Mouse (Mus musculus) CH12.LX (cell line): ENCODE data around the gene Zfp276. TPM values are rescaled to one million over a fixed set of nuclear protein-coding genes. Genes with fewer than 3 reads are reported as not detected.

Experiments used
- DNase-seq: peaks from one replicate; pipeline ENCODE4 v3.0.0-alpha.2; 2013; ENCODE audit errors: extremely low read depth
- H3K27ac ChIP-seq: 2 replicates; pipeline ENCODE4 v1.5.1; 2012; ENCODE audit warnings: low read depth, mild to moderate bottlenecking, control low read depth, moderate library complexity; ENCODE audit not compliant: insufficient read depth
- H3K27me3 ChIP-seq: replicated peaks from 2 replicates; pipeline ENCODE3; 2012; ENCODE audit warnings: inconsistent platforms
- H3K36me3 ChIP-seq, 2 experiments: replicated peaks in 1 of 2; 2 replicates each; pipeline versions ENCODE3 to v1.6.1; 2012; ENCODE audit warnings: inconsistent platforms in 1 of 2, low read length in 1 of 2, mild to moderate bottlenecking in 1 of 2, mixed read lengths in 1 of 2, moderate library complexity in 1 of 2; ENCODE audit not compliant: control insufficient read depth in 1 of 2, insufficient read depth in 1 of 2
- H3K4me1 ChIP-seq, 2 experiments: 2 replicates each; pipeline ENCODE4 v1.6.1; 2012; ENCODE audit warnings: inconsistent platforms in 1 of 2, moderate library complexity in 1 of 2; ENCODE audit not compliant: insufficient read depth in 2 of 2, control insufficient read depth in 1 of 2
- H3K4me2 ChIP-seq: 2 replicates; pipeline ENCODE4 v1.6.1; 2012; ENCODE audit warnings: low read depth, mild to moderate bottlenecking, control low read depth; ENCODE audit not compliant: poor library complexity, insufficient read depth, severe bottlenecking
- H3K4me3 ChIP-seq, 3 experiments: fragments of 150-350 bp in 1 of 3; sonication (generic) in 1 of 3; replicated peaks in 1 of 3; 2 replicates each; pipeline versions ENCODE3 to v1.5.1; 2011 to 2012; ENCODE audit warnings: low read depth in 2 of 3, low read length in 2 of 3, mild to moderate bottlenecking in 2 of 3, moderate library complexity in 2 of 3, control low read depth in 1 of 3, improper control_type of control experiment in 1 of 3, inconsistent platforms in 1 of 3, mixed read lengths in 1 of 3; ENCODE audit not compliant: poor library complexity in 1 of 3
- H3K79me2 ChIP-seq: replicated peaks from 2 replicates; pipeline ENCODE4 v1.6.1; 2012; ENCODE audit warnings: mild to moderate bottlenecking, moderate library complexity; ENCODE audit not compliant: control insufficient read depth, poor library complexity, insufficient read depth, severe bottlenecking; ENCODE audit errors: extremely low read depth
- H3K9ac ChIP-seq: 2 replicates; pipeline ENCODE4 v1.6.1; 2012; ENCODE audit warnings: low read depth, mild to moderate bottlenecking, control low read depth, moderate library complexity; ENCODE audit not compliant: insufficient read depth
- H3K9me3 ChIP-seq: replicated peaks from 2 replicates; pipeline ENCODE3; 2012; ENCODE audit warnings: low read length, inconsistent platforms, mixed read lengths
- BHLHE40 ChIP-seq: IDR thresholded peaks from 2 replicates; pipeline ENCODE4 v1.6.1; 2011; ENCODE audit warnings: mild to moderate bottlenecking, low read depth, low read length, improper control_type of control experiment
- CHD1 ChIP-seq: IDR thresholded peaks from 2 replicates; pipeline ENCODE4 v1.6.1; 2012; ENCODE audit warnings: low read depth, low read length, improper control_type of control experiment, inconsistent platforms
- E2F4 ChIP-seq: IDR thresholded peaks from 2 replicates; pipeline ENCODE4 v1.6.1; 2011; ENCODE audit warnings: low read depth, low read length, improper control_type of control experiment; ENCODE audit not compliant: insufficient replicate concordance
- ELF1 ChIP-seq: IDR thresholded peaks from 2 replicates; pipeline ENCODE4 v1.6.1; 2014; ENCODE audit warnings: low read depth, mild to moderate bottlenecking, inconsistent platforms, low read length, improper control_type of control experiment
- EP300 ChIP-seq: IDR thresholded peaks from 2 replicates; pipeline ENCODE4 v1.6.1; 2011; ENCODE audit warnings: low read length, improper control_type of control experiment
- ETS1 ChIP-seq: conservative IDR thresholded peaks from 2 replicates; pipeline ENCODE4 v1.6.1; 2012; ENCODE audit warnings: low read depth, mild to moderate bottlenecking, inconsistent platforms, low read length, improper control_type of control experiment, moderate library complexity
- GABPA ChIP-seq: IDR thresholded peaks from 2 replicates; pipeline ENCODE4 v1.6.1; 2012; ENCODE audit warnings: low read depth, low read length, improper control_type of control experiment, inconsistent platforms; ENCODE audit not compliant: insufficient replicate concordance
- HCFC1 ChIP-seq: IDR thresholded peaks from 2 replicates; pipeline ENCODE4 v1.6.1; 2012; ENCODE audit warnings: low read depth, mild to moderate bottlenecking, inconsistent platforms, low read length, improper control_type of control experiment
- IRF4 ChIP-seq: IDR thresholded peaks from 2 replicates; pipeline ENCODE4 v1.6.1; 2014; ENCODE audit warnings: low read depth, mild to moderate bottlenecking, inconsistent platforms, low read length, improper control_type of control experiment
- JUN ChIP-seq: IDR thresholded peaks from 2 replicates; pipeline ENCODE4 v1.6.1; 2011; ENCODE audit warnings: low read depth, mild to moderate bottlenecking, low read length, improper control_type of control experiment, moderate library complexity; ENCODE audit not compliant: insufficient read depth
- JUND ChIP-seq: conservative IDR thresholded peaks from 2 replicates; pipeline ENCODE4 v1.6.1; 2011; ENCODE audit warnings: low read depth, low read length, improper control_type of control experiment
- KAT2A ChIP-seq: IDR thresholded peaks from 2 replicates; pipeline ENCODE4 v1.6.1; 2012; ENCODE audit warnings: low read length, improper control_type of control experiment, inconsistent platforms; ENCODE audit not compliant: insufficient replicate concordance
- MAFK ChIP-seq: IDR thresholded peaks from 2 replicates; pipeline ENCODE4 v1.6.1; 2011; ENCODE audit warnings: low read length, improper control_type of control experiment; ENCODE audit not compliant: insufficient replicate concordance
- MAZ ChIP-seq: IDR thresholded peaks from 2 replicates; pipeline ENCODE4 v1.6.1; 2012; ENCODE audit warnings: low read depth, mild to moderate bottlenecking, inconsistent platforms, low read length, improper control_type of control experiment, moderate library complexity
- MEF2A ChIP-seq: IDR thresholded peaks from 2 replicates; pipeline ENCODE4 v1.6.1; 2014; ENCODE audit warnings: low read depth, mild to moderate bottlenecking, inconsistent platforms, low read length, improper control_type of control experiment, borderline replicate concordance
- MXI1 ChIP-seq: IDR thresholded peaks from 2 replicates; pipeline ENCODE4 v1.6.1; 2011; ENCODE audit warnings: mild to moderate bottlenecking, low read depth, low read length, improper control_type of control experiment
- MYC ChIP-seq: IDR thresholded peaks from 2 replicates; pipeline ENCODE4 v1.6.1; 2011; ENCODE audit warnings: low read depth, mild to moderate bottlenecking, improper control_type of control experiment, low read length
- NELFE ChIP-seq: IDR thresholded peaks from 2 replicates; pipeline ENCODE4 v1.6.1; 2011; ENCODE audit warnings: low read depth, low read length, improper control_type of control experiment
- NRF1 ChIP-seq: IDR thresholded peaks from 2 replicates; pipeline ENCODE4 v1.6.1; 2014; ENCODE audit warnings: low read depth, mild to moderate bottlenecking, inconsistent platforms, low read length, improper control_type of control experiment, moderate library complexity
- PAX5 ChIP-seq: IDR thresholded peaks from 2 replicates; pipeline ENCODE4 v1.6.1; 2012; ENCODE audit warnings: low read length, inconsistent platforms, mixed read lengths
- POLR2A ChIP-seq: IDR thresholded peaks from 2 replicates; pipeline ENCODE4 v1.6.1; 2011; ENCODE audit warnings: low read depth, mild to moderate bottlenecking, improper control_type of control experiment, low read length
- POLR2AphosphoS2 ChIP-seq: IDR thresholded peaks from 2 replicates; pipeline ENCODE4 v1.6.1; 2011; ENCODE audit warnings: low read depth, low read length, improper control_type of control experiment
- RCOR1 ChIP-seq: conservative IDR thresholded peaks from 2 replicates; pipeline ENCODE4 v1.6.1; 2012; ENCODE audit warnings: low read depth, mild to moderate bottlenecking, inconsistent platforms, low read length, improper control_type of control experiment
- SIN3A ChIP-seq: IDR thresholded peaks from 2 replicates; pipeline ENCODE4 v1.6.1; 2012; ENCODE audit warnings: low read length, improper control_type of control experiment, inconsistent platforms
- TCF12 ChIP-seq: IDR thresholded peaks from 2 replicates; pipeline ENCODE4 v1.6.1; 2014; ENCODE audit warnings: low read depth, mild to moderate bottlenecking, inconsistent platforms, low read length, improper control_type of control experiment
- UBTF ChIP-seq: IDR thresholded peaks from 2 replicates; pipeline ENCODE4 v1.6.1; 2012; ENCODE audit warnings: low read depth, mild to moderate bottlenecking, inconsistent platforms, low read length, improper control_type of control experiment, moderate library complexity
- USF1 ChIP-seq: IDR thresholded peaks from 2 replicates; pipeline ENCODE4 v1.6.1; 2014; ENCODE audit warnings: low read depth, mild to moderate bottlenecking, inconsistent platforms, low read length, improper control_type of control experiment
- USF2 ChIP-seq: conservative IDR thresholded peaks from 2 replicates; pipeline ENCODE4 v1.6.1; 2011; ENCODE audit warnings: low read depth, low read length, improper control_type of control experiment
- ZKSCAN1 ChIP-seq: IDR thresholded peaks from 2 replicates; pipeline ENCODE4 v1.6.1; 2012; ENCODE audit warnings: low read depth, inconsistent platforms, low read length, improper control_type of control experiment, borderline replicate concordance
- ZMIZ1 ChIP-seq: IDR thresholded peaks from 2 replicates; pipeline ENCODE4 v1.6.1; 2012; ENCODE audit warnings: low read depth, mild to moderate bottlenecking, inconsistent platforms, low read length, improper control_type of control experiment
- ZNF384 ChIP-seq: IDR thresholded peaks from 2 replicates; pipeline ENCODE4 v1.6.1; 2012; ENCODE audit warnings: low read depth, low read length, improper control_type of control experiment, inconsistent platforms
- dilution Hi-C: fragments of 300-500 bp; cut with MboI; formaldehyde crosslinking; loops from 2 replicates; pipeline ENCODE4 v1.14.3; 2020; ENCODE audit warnings: low sequenced_read_pairs; ENCODE audit not compliant: extremely low pct_unique_long_range_greater_than_20kb, extremely low pct_ligation_motif_present
- in situ Hi-C: fragments of 300-500 bp; cut with MboI; formaldehyde crosslinking; loops from 3 replicates; pipeline ENCODE4 v1.14.3; 2019; ENCODE audit warnings: low sequenced_read_pairs, low pct_ligation_motif_present, low pct_unique_long_range_greater_than_20kb, mixed read lengths
- polyA plus RNA-seq: library from polyadenylated mRNA; unstranded; fragments of >175 nt; gene quantifications from 2 replicates; pipeline ENCODE4 v1.2.1, GENCODE M21; 2012; ENCODE audit warnings: low read depth; ENCODE audit not compliant: insufficient read length
- total RNA-seq, 2 experiments: library from RNA; depleted of rRNA; stranded (reverse); fragments of 300-350 nt in 1 of 2; fragments of >200 nt in 1 of 2; gene quantifications; 2 replicates each; pipeline ENCODE4 v1.2.3; 2012 to 2014

Gene Zfp276
- total and polyA plus RNA-seq, 3 experiments = 5.5 to 10.2 (median 8.7) TPM

DNA sequence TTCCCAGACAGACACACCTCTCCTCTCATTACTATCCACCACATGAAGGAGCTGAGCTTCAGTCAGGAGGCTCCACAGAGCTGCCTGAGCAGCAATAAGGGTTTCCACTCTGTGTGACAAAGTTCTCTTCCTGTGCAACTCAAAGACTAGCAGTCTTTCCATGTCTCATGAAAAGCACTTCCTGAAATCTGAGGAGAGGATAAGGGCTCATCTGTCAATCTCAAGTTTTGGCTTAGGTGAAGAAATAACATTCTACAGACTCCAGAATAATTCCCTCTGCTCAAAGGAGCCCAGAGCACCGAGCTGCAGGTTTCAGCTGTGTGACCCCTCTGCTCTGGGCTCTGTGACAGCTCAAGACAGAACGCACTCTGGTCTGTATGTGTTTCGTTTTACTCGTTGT, 1.1 kb upstream of the Zfp276 start:
- in situ Hi-C loops = no loop called here
- H3K4me2 ChIP-seq = peak overlapping the region; percentile 92
- H3K79me2 ChIP-seq = no peaks in the 10 kb centered on the region
- H3K9me3 ChIP-seq = no peaks in the 10 kb centered on the region
- H3K4me3 ChIP-seq = peak overlapping the region; percentile 73 to 89 (median 87)
- peak; percentile 41; the same call in 1 of the 2 replicates for TF ChIP-seq ELF1
- TF ChIP-seq MAZ = no peak
- dilution Hi-C loops = no loop called here
- no peaks in the 10 kb centered on the region for H3K27me3 ChIP-seq
- peak overlapping the region; percentile 88; the same call in 1 of the 2 replicates for H3K9ac ChIP-seq
- H3K4me1 ChIP-seq = peaks cover 13 to 52% of the 10 kb centered on the region in 2 experiments
- no peak for DNase-seq
- H3K36me3 ChIP-seq = peaks cover 33 to 57% of the 10 kb centered on the region in 2 experiments
- H3K27ac ChIP-seq = no peak overlapping the region

DNA sequence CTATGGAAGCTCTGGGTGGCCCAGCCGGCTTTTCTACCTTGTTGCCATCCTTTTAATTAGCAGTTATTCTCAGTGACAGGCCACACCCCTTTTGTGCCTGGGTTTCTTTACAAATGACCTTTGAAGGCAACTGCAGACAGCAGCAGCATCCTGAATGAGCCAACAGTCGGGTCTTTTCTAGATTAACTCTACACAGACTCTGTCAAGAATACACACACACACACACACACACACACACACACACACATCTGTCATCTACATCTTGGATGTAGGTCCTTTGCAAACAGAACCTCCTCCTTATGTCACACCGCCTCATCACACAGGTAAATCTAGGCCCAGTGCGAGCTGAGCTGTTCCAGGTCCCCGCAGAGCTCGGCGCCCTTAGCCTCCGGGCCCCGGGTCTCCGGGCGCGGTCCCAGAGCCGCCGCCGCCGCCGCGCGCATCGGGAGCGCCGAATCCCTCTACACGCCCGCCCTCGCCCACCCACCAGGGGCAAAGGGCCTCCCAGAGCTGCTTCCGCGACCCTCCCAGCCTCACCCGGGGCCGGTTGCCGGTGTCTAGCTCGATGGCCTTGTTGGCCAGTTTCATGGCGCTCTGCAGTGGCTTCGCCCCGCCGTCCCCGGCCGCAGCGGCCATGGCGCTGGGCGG, 420 bp upstream of the Zfp276 start:
- peak overlapping the region; percentile 92 for H3K4me2 ChIP-seq
- in situ Hi-C loops = no loop called here
- peak overlapping the region; percentile 88 for H3K9ac ChIP-seq
- dilution Hi-C loops = no loop called here
- H3K27me3 ChIP-seq = no peaks in the 10 kb centered on the region
- peak overlapping the region; percentile 1; the same call in 1 of the 2 replicates for H3K27ac ChIP-seq
- peaks cover 13 to 49% of the 10 kb centered on the region in 2 experiments for H3K4me1 ChIP-seq
- H3K36me3 ChIP-seq = peaks cover 33 to 57% of the 10 kb centered on the region in 2 experiments
- no peaks in the 10 kb centered on the region for H3K9me3 ChIP-seq
- peak overlapping the region; percentile 73 to 89 (median 87) for H3K4me3 ChIP-seq
- DNase-seq = no peak
- H3K79me2 ChIP-seq = no peaks in the 10 kb centered on the region
- TF ChIP-seq MXI1 (no peak), E2F4 (no peak), JUN (no peak), HCFC1 (no peak), MEF2A (no peak), PAX5 (no peak), POLR2AphosphoS2 (no peak), POLR2A (peak; percentile 63), KAT2A (no peak), USF1 (no peak), IRF4 (no peak), GABPA (no peak), ETS1 (no peak), UBTF (peak; percentile 6; the same call in 1 of the 2 replicates), ZMIZ1 (0 out of 2 replicates have a peak, but pooled peaks have one; percentile 26), ZNF384 (no peak), BHLHE40 (no peak), NRF1 (no peak), TCF12 (no peak), MYC (no peak), ELF1 (no peak), EP300 (no peak), ZKSCAN1 (no peak), RCOR1 (no peak), MAZ (no peak), CHD1 (no peak), SIN3A (peak; percentile 65; the same call in 1 of the 2 replicates), JUND (no peak), NELFE (peak; percentile 43; the same call in 1 of the 2 replicates), MAFK (no peak), USF2 (no peak)
